Mouse (Mus musculus) retina, postnatal 1 day (tissue): Measurements from ENCODE around the gene Sumo1.

Source experiments
- DNase-seq: peaks from one replicate; pipeline ENCODE4 v3.0.0-alpha.2; 2012

Sumo1 gene

GRCm38 (mm10) chr1:59543911-59544310 lies 126.7 kb downstream of the Sumo1 start:
- no peak for DNase-seq

GRCm38 (mm10) chr1:59542231-59542630 lies 128.4 kb downstream of the Sumo1 start:
- no peak for DNase-seq

GRCm38 (mm10) chr1:59541271-59542020 lies 129.2 kb downstream of the Sumo1 start:
- peak; percentile 78 for DNase-seq

GRCm38 (mm10) chr1:59540537-59541148 lies 130.0 kb downstream of the Sumo1 start:
- peak; percentile 38 for DNase-seq

GRCm38 (mm10) chr1:59538381-59538780 lies 132.3 kb downstream of the Sumo1 start:
- no peak for DNase-seq
